ENCODE assay signal across 20 mouse cellular contexts in genomic region chr8:8477456-8477855, GRCm38 (mm10).
A peak's percentile ranks its signal among the peaks of the same experiment; 100 is the strongest.
DNase-seq lines count a peak whose midpoint lies in the region; ATAC-seq and TF ChIP-seq lines count a peak whose summit lies in the region.
"Had no signal": no experiment of that assay in that cellular context is flagged by ENCODE, and none has a peak within 500 bp of the region (broad histone marks: within the 10 kb centered on the region; RNA-seq: fewer than 3 reads in every experiment).

No protein-coding gene starts in this region.

- H3K4me2 ChIP-seq in heart, embryonic 11.5 days = no peak overlapping the region
- H3K4me2 ChIP-seq: embryonic facial prominence, embryonic 15.5 days; forebrain, embryonic 13.5 days; heart, embryonic 15.5 days; hindbrain, embryonic 15.5 days; limb, embryonic 15.5 days; lung, embryonic 15.5 days had no signal

- no peaks in the 10 kb centered on the region for H3K9me3 ChIP-seq in heart, embryonic 11.5 days (replicated peaks; ENCODE audit: control insufficient read depth, low read length)
- H3K9me3 ChIP-seq: embryonic facial prominence, embryonic 15.5 days; forebrain, embryonic 13.5 days; G1E; heart, embryonic 15.5 days; hindbrain, embryonic 15.5 days; limb, embryonic 15.5 days; lung, embryonic 15.5 days; midbrain, embryonic 10.5 days had no signal

- ATAC-seq in heart, embryonic 11.5 days (replicated peaks; ENCODE audit: insufficient number of reproducible peaks, low FRiP score, low TSS enrichment) = no peak
- ATAC-seq: forebrain, embryonic 13.5 days had no signal

- no peaks in the 10 kb centered on the region for H3K36me3 ChIP-seq in heart, embryonic 11.5 days (ENCODE audit: control insufficient read depth, insufficient read depth, low read length)
- no peaks in the 10 kb centered on the region for H3K36me3 ChIP-seq in C2C12 (ENCODE audit: control insufficient read depth, insufficient read depth)
- H3K36me3 ChIP-seq: embryonic facial prominence, embryonic 15.5 days; G1E; heart, embryonic 15.5 days; hindbrain, embryonic 15.5 days; limb, embryonic 15.5 days; lung, embryonic 15.5 days; midbrain, embryonic 10.5 days had no signal

- no peaks in the 10 kb centered on the region for H3K79me3 ChIP-seq in C2C12 (ENCODE audit: low read depth)

- H3K4me3 ChIP-seq in heart, embryonic 11.5 days (ENCODE audit: low read depth, low read length) = no peak overlapping the region
- no peak overlapping the region for H3K4me3 ChIP-seq in lung, adult 2 months (replicated peaks; ENCODE audit: extremely low read depth, low read depth, low read length)
- no peak overlapping the region for H3K4me3 ChIP-seq in C2C12 (ENCODE audit: insufficient read depth, poor library complexity, severe bottlenecking)
- H3K4me3 ChIP-seq: embryonic facial prominence, embryonic 15.5 days; forebrain, embryonic 13.5 days; heart, embryonic 15.5 days; hindbrain, embryonic 15.5 days; limb, embryonic 15.5 days; lung, embryonic 15.5 days; midbrain, embryonic 10.5 days had no signal

- no peak overlapping the region for H3K27ac ChIP-seq in heart, embryonic 11.5 days (ENCODE audit: low read depth, low read length)
- H3K27ac ChIP-seq: embryonic facial prominence, embryonic 15.5 days; forebrain, embryonic 13.5 days; heart, embryonic 15.5 days; hindbrain, embryonic 15.5 days; kidney, postnatal 0 days; limb, embryonic 15.5 days; lung, embryonic 15.5 days; midbrain, embryonic 10.5 days had no signal

- no peak overlapping the region for H3K9ac ChIP-seq in heart, embryonic 11.5 days (ENCODE audit: low read depth, low read length)
- H3K9ac ChIP-seq: embryonic facial prominence, embryonic 15.5 days; forebrain, embryonic 13.5 days; heart, embryonic 15.5 days; hindbrain, embryonic 15.5 days; limb, embryonic 15.5 days; lung, embryonic 15.5 days had no signal

- no peak for TF ChIP-seq CTCF in lung, adult 2 months (IDR thresholded peaks at IDR 0.05; ENCODE audit: insufficient read depth, low read length)
- no peak for TF ChIP-seq CTCF in C2C12 (IDR thresholded peaks at IDR 0.05; ENCODE audit: control insufficient read depth, insufficient read depth, insufficient read length)

- no peak for TF ChIP-seq POLR2A in lung, adult 2 months (IDR thresholded peaks at IDR 0.05; ENCODE audit: borderline replicate concordance, extremely low read depth, low read depth, low read length)

- H3K4me1 ChIP-seq in heart, embryonic 11.5 days (ENCODE audit: control insufficient read depth, insufficient read depth, low read length) = 0 out of 2 replicates have a peak, but pooled peaks cover 4% of the 10 kb centered on the region
- H3K4me1 ChIP-seq in lung, adult 2 months (ENCODE audit: control insufficient read depth, insufficient read depth, low read length) = no peaks in the 10 kb centered on the region
- H3K4me1 ChIP-seq: embryonic facial prominence, embryonic 15.5 days; heart, embryonic 15.5 days; hindbrain, embryonic 15.5 days; limb, embryonic 15.5 days; lung, embryonic 15.5 days had no signal

- no peaks in the 10 kb centered on the region; the same call in 1 of the 2 replicates for H3K27me3 ChIP-seq in heart, embryonic 11.5 days (ENCODE audit: control insufficient read depth, insufficient read depth, low read length)
- H3K27me3 ChIP-seq in C2C12 (ENCODE audit: control insufficient read depth, insufficient read depth, insufficient read length) = no peaks in the 10 kb centered on the region
- H3K27me3 ChIP-seq: embryonic facial prominence, embryonic 15.5 days; forebrain, embryonic 13.5 days; heart, embryonic 15.5 days; hindbrain, embryonic 15.5 days; limb, embryonic 15.5 days; lung, embryonic 15.5 days had no signal

- no peaks in the 10 kb centered on the region for H3K79me2 ChIP-seq in C2C12 (ENCODE audit: control insufficient read depth, insufficient read depth)

- no peak overlapping the region for H3ac ChIP-seq in C2C12 (ENCODE audit: control insufficient read depth, insufficient read length, low read depth)

- DNase-seq in heart, adult 18-20 months = peak; percentile 33 to 61
- DNase-seq in lung, adult 18-20 months = peak; percentile 14 to 17
- DNase-seq in lung, adult 2 months = no peak
- peak; percentile 43 for DNase-seq in kidney, postnatal 10 days
- no peak for DNase-seq in natural killer cell, adult 2 months (ENCODE audit: low spot score in 2 of 2)
- DNase-seq in cerebellum, adult 9-10 months = no peak
- DNase-seq: adrenal gland, postnatal 25 days; cerebellum, adult 9-11 months; right cerebral cortex, postnatal 25 days had no signal

- 69% methylated on average over 5 of the region's 5 CpGs for WGBS in heart, embryonic 11.5 days (ENCODE audit: insufficient replicate concordance)
- 75% methylated on average over 5 of the region's 5 CpGs for WGBS in lung, adult 2 months

TF ChIP-seq in C2C12, 6 proteins besides CTCF, POLR2A, EP300 and RAD21:
- TF ChIP-seq CEBPB (IDR thresholded peaks at IDR 0.05; ENCODE audit: low read depth) (peak; percentile 55), USF1 (IDR thresholded peaks at IDR 0.05; ENCODE audit: low read depth) (no peak), FOSL1 (IDR thresholded peaks at IDR 0.05; ENCODE audit: insufficient read depth, low read length, poor library complexity, severe bottlenecking) (no peak)
TF ChIP-seq in C2C12: peak in this region for 1.

Comparison
In these comparisons a context has a peak if more than half of its experiments do, and no peak if none do; other contexts are left out.
1. DNase-seq: peak in heart, adult 18-20 months (2 of 2), lung, adult 18-20 months (2 of 2) and kidney, postnatal 10 days (single experiment); none in lung, adult 2 months (single experiment), natural killer cell, adult 2 months (0 of 2) and cerebellum, adult 9-10 months (single experiment).